Mouse (Mus musculus) lung, postnatal 0 days (tissue): ENCODE measurements around the gene Lrrc2.

ENCODE experiments used
- CTCF ChIP-seq: IDR thresholded peaks from 2 replicates; pipeline ENCODE4 v1.5.1; 2016; ENCODE audit warnings: antibody characterized with exemption, mild to moderate bottlenecking
- EP300 ChIP-seq: IDR thresholded peaks from 2 replicates; pipeline ENCODE4 v1.6.1; 2016; ENCODE audit warnings: antibody characterized with exemption, mild to moderate bottlenecking, control low read depth

- no peak for TF ChIP-seq CTCF
- no peak for TF ChIP-seq EP300
Observed at GRCm38 (mm10) chr9:110989141-110989540, 37.8 kb downstream of the Lrrc2 start.
